Mouse (Mus musculus) liver, embryonic 14 days (tissue): ENCODE data around the gene St3gal4. TPM values are rescaled to one million over a fixed set of nuclear protein-coding genes. Genes with fewer than 3 reads are reported as not detected.

Source experiments
- polyA plus RNA-seq: library from polyadenylated mRNA; depleted of rRNA; stranded (reverse); fragments of >200 nt; gene quantifications from 2 replicates; pipeline ENCODE4 v1.2.3, GENCODE M21; 2012; rRNA removed

St3gal4 gene
- 4.8 and 7.2 TPM in 2 replicates for polyA plus RNA-seq

DNA sequence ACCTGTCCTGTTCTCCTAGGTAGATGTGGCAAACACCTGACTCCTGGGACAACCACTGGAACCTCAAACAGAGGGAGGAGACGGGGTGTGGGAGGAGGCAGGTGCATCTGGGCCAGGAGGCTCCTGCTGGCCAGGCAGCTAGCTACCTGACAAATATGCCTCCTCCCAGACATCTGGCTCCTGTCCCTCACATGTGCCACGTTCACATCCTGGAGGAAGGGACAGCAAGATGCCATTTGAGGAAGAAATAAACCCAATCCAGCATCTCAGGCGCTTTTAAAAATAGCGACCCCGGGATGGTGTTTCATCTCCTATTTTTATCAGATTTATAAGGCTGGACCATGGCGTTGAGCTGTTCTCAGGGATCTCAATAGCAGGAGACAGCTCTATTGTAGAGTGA, at the start of gene St3gal4:
Gene St3gal4, minus strand, starts transcription at position 101 of the 400 bp plus-strand sequence.

Other genes starting within 250 kb of the St3gal4 start
- 35.7 and 39.0 TPM in 2 replicates for gene Dcps, start 56.8 kb upstream of the St3gal4 start, polyA plus RNA-seq
- gene Srpr, start 80.9 kb upstream of the St3gal4 start, polyA plus RNA-seq = 28.9 and 31.4 TPM in 2 replicates
- 2.6 and 3.5 TPM in 2 replicates for gene Tirap, start 81.0 kb upstream of the St3gal4 start, polyA plus RNA-seq
- gene Foxred1, start 91.8 kb upstream of the St3gal4 start, polyA plus RNA-seq = 17.2 and 20.6 TPM in 2 replicates
- 6.3 and 7.7 TPM in 2 replicates for gene Fam118b, start 148.5 kb upstream of the St3gal4 start, polyA plus RNA-seq
- 9.1 and 10.5 TPM in 2 replicates for gene Rpusd4, start 148.6 kb upstream of the St3gal4 start, polyA plus RNA-seq